Mouse (Mus musculus): ENCODE measurements around the gene Fam129b. TPM values are rescaled to one million over a fixed set of nuclear protein-coding genes. Genes with fewer than 3 reads are reported as not detected.
A peak's percentile ranks its signal among the peaks of the same experiment; 100 is the strongest.

Fam129b gene
- total and polyA plus RNA-seq, 3 experiments: 0.53 to 20.7 (median 1.5) TPM

GRCm38 (mm10) chr2:32908796-32909195 lies 32.9 kb downstream of the Fam129b start:
- ATAC-seq (ENCODE audit: extremely low read depth, insufficient number of reproducible peaks, low FRiP score, poor library complexity, severe bottlenecking) (no peak), DNase-seq (ENCODE audit: low spot score) (no peak)
- H3K27me3 ChIP-seq (ENCODE audit: insufficient read depth, low read length): peaks cover 57% of the 10 kb centered on the region
- peaks cover 4% of the 10 kb centered on the region; the same call in 1 of the 2 replicates for H3K4me1 ChIP-seq (ENCODE audit: insufficient read depth, low read depth, low read length)
- H3K4me3 ChIP-seq (ENCODE audit: low read depth, low read length): no peak overlapping the region
- TF ChIP-seq CTCF (IDR thresholded peaks at IDR 0.05; ENCODE audit: low read depth, low read length): no peak
- TF ChIP-seq POLR2AphosphoS5 (IDR thresholded peaks at IDR 0.05; ENCODE audit: insufficient replicate concordance, low read depth, low read length): no peak
- TF ChIP-seq GATA1 (IDR thresholded peaks at IDR 0.05; ENCODE audit: borderline replicate concordance, low read length): no peak
- no peak for TF ChIP-seq GATA2 (IDR thresholded peaks at IDR 0.05; ENCODE audit: borderline replicate concordance, low read depth, low read length)
- TF ChIP-seq TAL1 (conservative IDR thresholded peaks at IDR 0.05; ENCODE audit: low read depth, low read length): no peak
- H3K9me3 ChIP-seq (replicated peaks): no peaks in the 10 kb centered on the region
- no peaks in the 10 kb centered on the region for H3K36me3 ChIP-seq (replicated peaks)

- H3K27me3 ChIP-seq (ENCODE audit: insufficient read depth, low read length): peaks cover 52% of the 10 kb centered on the region
- TF ChIP-seq TAL1 (conservative IDR thresholded peaks at IDR 0.05; ENCODE audit: low read depth, low read length): no peak
- no peak for TF ChIP-seq GATA1 (IDR thresholded peaks at IDR 0.05; ENCODE audit: borderline replicate concordance, low read length)
- no peak for TF ChIP-seq GATA2 (IDR thresholded peaks at IDR 0.05; ENCODE audit: borderline replicate concordance, low read depth, low read length)
- TF ChIP-seq POLR2AphosphoS5 (IDR thresholded peaks at IDR 0.05; ENCODE audit: insufficient replicate concordance, low read depth, low read length): no peak
- no peak for TF ChIP-seq CTCF (IDR thresholded peaks at IDR 0.05; ENCODE audit: low read depth, low read length)
- H3K4me3 ChIP-seq (ENCODE audit: low read depth, low read length): no peak overlapping the region
- DNase-seq (ENCODE audit: low spot score) (no peak), ATAC-seq (ENCODE audit: extremely low read depth, insufficient number of reproducible peaks, low FRiP score, poor library complexity, severe bottlenecking) (no peak)
- H3K36me3 ChIP-seq (replicated peaks): no peaks in the 10 kb centered on the region
- peaks cover 4% of the 10 kb centered on the region for H3K4me1 ChIP-seq (ENCODE audit: insufficient read depth, low read depth, low read length)
- H3K9me3 ChIP-seq (replicated peaks): no peaks in the 10 kb centered on the region
These were observed 35.8 kb downstream of the Fam129b start for GRCm38 (mm10) chr2:32911639-32912182.

- H3K4me3 ChIP-seq (ENCODE audit: low read depth, low read length): no peak overlapping the region
- H3K9me3 ChIP-seq (replicated peaks): no peaks in the 10 kb centered on the region
- ATAC-seq (ENCODE audit: extremely low read depth, insufficient number of reproducible peaks, low FRiP score, poor library complexity, severe bottlenecking) (no peak), DNase-seq (ENCODE audit: low spot score) (peak; percentile 71)
- no peaks in the 10 kb centered on the region for H3K36me3 ChIP-seq (replicated peaks)
- H3K4me1 ChIP-seq (ENCODE audit: insufficient read depth, low read depth, low read length): peaks cover 7% of the 10 kb centered on the region
- no peak for TF ChIP-seq TAL1 (conservative IDR thresholded peaks at IDR 0.05; ENCODE audit: low read depth, low read length)
- peak; percentile 100 for TF ChIP-seq CTCF (IDR thresholded peaks at IDR 0.05; ENCODE audit: low read depth, low read length)
- peaks cover 47% of the 10 kb centered on the region for H3K27me3 ChIP-seq (ENCODE audit: insufficient read depth, low read length)
These were observed 36.4 kb downstream of the Fam129b start for GRCm38 (mm10) chr2:32912210-32912804.

- Histone ChIP-seq H3K9me3 (replicated peaks) (no peaks in the 10 kb centered on the region), H3K27me3 (ENCODE audit: insufficient read depth, low read length) (peaks cover 48% of the 10 kb centered on the region), H3K4me3 (ENCODE audit: low read depth, low read length) (no peak overlapping the region), H3K4me1 (ENCODE audit: insufficient read depth, low read depth, low read length) (peaks cover 13% of the 10 kb centered on the region), H3K36me3 (replicated peaks) (no peaks in the 10 kb centered on the region)
- ATAC-seq (ENCODE audit: extremely low read depth, insufficient number of reproducible peaks, low FRiP score, poor library complexity, severe bottlenecking): no peak
- no peak for DNase-seq (ENCODE audit: low spot score)
- TF ChIP-seq CTCF (IDR thresholded peaks at IDR 0.05; ENCODE audit: low read depth, low read length) (no peak), GATA2 (IDR thresholded peaks at IDR 0.05; ENCODE audit: borderline replicate concordance, low read depth, low read length) (no peak), GATA1 (IDR thresholded peaks at IDR 0.05; ENCODE audit: borderline replicate concordance, low read length) (no peak), POLR2AphosphoS5 (IDR thresholded peaks at IDR 0.05; ENCODE audit: insufficient replicate concordance, low read depth, low read length) (no peak), TAL1 (conservative IDR thresholded peaks at IDR 0.05; ENCODE audit: low read depth, low read length) (no peak)
These were observed 38.4 kb downstream of the Fam129b start for GRCm38 (mm10) chr2:32914362-32914761.

- ATAC-seq (ENCODE audit: extremely low read depth, insufficient number of reproducible peaks, low FRiP score, poor library complexity, severe bottlenecking): no peak
- Histone ChIP-seq H3K4me1 (ENCODE audit: insufficient read depth, low read depth, low read length) (peaks cover 13% of the 10 kb centered on the region), H3K36me3 (replicated peaks) (no peaks in the 10 kb centered on the region), H3K27me3 (ENCODE audit: insufficient read depth, low read length) (peaks cover 50% of the 10 kb centered on the region), H3K4me3 (ENCODE audit: low read depth, low read length) (no peak overlapping the region), H3K9me3 (replicated peaks) (no peaks in the 10 kb centered on the region)
- TF ChIP-seq CTCF (IDR thresholded peaks at IDR 0.05; ENCODE audit: low read depth, low read length): no peak
- no peak for DNase-seq (ENCODE audit: low spot score)
These were observed 39.0 kb downstream of the Fam129b start for GRCm38 (mm10) chr2:32914896-32915295.

GRCm38 (mm10) chr2:32917526-32917925 lies 41.6 kb downstream of the Fam129b start:
- H3K27me3 ChIP-seq (ENCODE audit: insufficient read depth, low read length): peaks cover 59% of the 10 kb centered on the region
- H3K36me3 ChIP-seq (replicated peaks): no peaks in the 10 kb centered on the region
- H3K9me3 ChIP-seq (replicated peaks): no peaks in the 10 kb centered on the region
- TF ChIP-seq GATA1 (IDR thresholded peaks at IDR 0.05; ENCODE audit: borderline replicate concordance, low read length) (no peak), GATA2 (IDR thresholded peaks at IDR 0.05; ENCODE audit: borderline replicate concordance, low read depth, low read length) (no peak), POLR2AphosphoS5 (IDR thresholded peaks at IDR 0.05; ENCODE audit: insufficient replicate concordance, low read depth, low read length) (no peak), CTCF (IDR thresholded peaks at IDR 0.05; ENCODE audit: low read depth, low read length) (no peak), TAL1 (conservative IDR thresholded peaks at IDR 0.05; ENCODE audit: low read depth, low read length) (no peak)
- peaks cover 10% of the 10 kb centered on the region for H3K4me1 ChIP-seq (ENCODE audit: insufficient read depth, low read depth, low read length)
- ATAC-seq (ENCODE audit: extremely low read depth, insufficient number of reproducible peaks, low FRiP score, poor library complexity, severe bottlenecking) (peak; percentile 60), DNase-seq (ENCODE audit: low spot score) (peak; percentile 59)
- no peak overlapping the region for H3K4me3 ChIP-seq (ENCODE audit: low read depth, low read length)

All from G1E (cell line).